Mouse (Mus musculus): ENCODE data around the gene Ddx59. TPM values are rescaled to one million over a fixed set of nuclear protein-coding genes. Genes with fewer than 3 reads are reported as not detected.

Ddx59 gene
- 8.0 TPM for polyA plus RNA-seq (2012; fragmentation: generic; extraction: Trizol)

DNA sequence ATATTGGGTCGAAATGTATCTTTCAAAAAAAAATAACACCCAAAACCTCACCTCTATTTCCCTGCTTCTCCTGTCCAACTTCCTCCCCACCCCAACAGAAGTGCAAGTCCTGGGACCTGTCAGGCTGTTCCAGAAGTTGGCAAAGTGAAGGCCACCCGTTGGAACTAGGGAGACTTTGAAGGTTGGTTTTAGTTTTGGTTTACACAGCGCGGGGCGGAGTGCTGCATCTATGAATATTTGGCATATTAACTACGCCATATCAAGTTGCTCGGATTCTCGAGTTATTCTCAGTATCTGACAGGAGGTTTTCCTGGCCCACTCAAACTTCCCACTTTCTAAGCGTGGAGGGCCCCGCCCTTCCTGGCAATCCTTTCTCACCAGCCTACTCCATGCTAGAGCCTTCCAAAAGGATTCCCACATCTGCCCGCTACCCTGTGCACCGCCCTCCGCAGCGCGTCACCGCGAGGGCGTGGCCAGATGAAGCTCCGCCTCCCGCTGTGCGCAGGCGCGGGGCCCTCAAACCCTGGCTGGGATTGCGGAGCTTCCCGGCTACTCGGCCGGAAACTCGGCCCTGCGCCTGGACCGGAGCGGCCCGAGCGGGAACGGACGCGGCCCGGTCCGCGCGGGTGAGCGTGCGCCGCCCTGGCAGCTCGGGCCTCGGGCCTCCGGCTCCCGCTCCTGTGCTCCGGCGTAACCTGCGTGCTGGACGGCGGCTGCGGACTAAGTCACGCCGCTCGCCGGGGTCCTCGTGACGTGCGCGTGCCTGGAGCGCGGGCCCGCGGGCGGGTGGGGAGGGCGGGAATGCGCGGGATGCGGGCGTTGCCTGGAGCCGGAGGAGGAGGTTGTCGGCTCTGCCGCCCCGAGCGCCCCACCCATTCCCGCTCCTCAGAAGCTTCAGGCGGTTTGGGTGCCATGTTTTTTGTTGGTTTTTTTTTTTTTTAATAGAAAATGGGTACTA is at the start of gene Ddx59:
TSS of gene Ddx59 (plus strand) at position 474 of the 958 bp plus-strand sequence.
- TF ChIP-seq TCF12 (IDR thresholded peaks at IDR 0.05; ENCODE audit: insufficient read depth, poor library complexity, severe bottlenecking) (no peak), CEBPB (IDR thresholded peaks at IDR 0.05; ENCODE audit: insufficient read depth, poor library complexity, severe bottlenecking) (no peak), TCF3 (IDR thresholded peaks at IDR 0.05; ENCODE audit: insufficient read length, low read depth) (no peak), E2F4 (IDR thresholded peaks at IDR 0.05; ENCODE audit: insufficient read depth) (no peak), MYOG (IDR thresholded peaks at IDR 0.05; ENCODE audit: control insufficient read depth in 1 of 3, insufficient read depth in 1 of 3, insufficient read length in 2 of 3, low read depth in 2 of 3) (peak in 2 of 3 experiments; percentile 12 to 34), REST (IDR thresholded peaks at IDR 0.05; ENCODE audit: insufficient read depth, insufficient read length) (no peak), POLR2A (IDR thresholded peaks at IDR 0.05; ENCODE audit: insufficient read length, low read depth) (peak; percentile 84), MAX (IDR thresholded peaks at IDR 0.05; ENCODE audit: low read depth) (no peak), SRF (IDR thresholded peaks at IDR 0.05; ENCODE audit: control insufficient read depth, insufficient read length, low read depth) (peak; percentile 49), MYOD1 (IDR thresholded peaks at IDR 0.05; ENCODE audit: control insufficient read depth in 1 of 3, insufficient read length in 2 of 3, low read depth in 2 of 3) (peak in 2 of 3 experiments; percentile 21 to 25), POLR2AphosphoS2 (IDR thresholded peaks at IDR 0.05; ENCODE audit: insufficient read length, low read depth) (peak; percentile 87), USF1 (IDR thresholded peaks at IDR 0.05; ENCODE audit: low read depth) (no peak)
- Histone ChIP-seq H3K27me3 (ENCODE audit: control insufficient read depth, insufficient read depth, insufficient read length) (no peaks in the 10 kb centered on the region), H3K4me3 (peak within 1 kb of the TSS; percentile 25), H3K4me2 (ENCODE audit: low read depth) (peak within 1 kb of the TSS; percentile 78), H3ac (ENCODE audit: control insufficient read depth, insufficient read length) (peak within 1 kb of the TSS; percentile 52), H3K36me3 (ENCODE audit: control insufficient read depth, insufficient read depth) (peaks cover 5% of the 10 kb centered on the region), H3K79me2 (ENCODE audit: control insufficient read depth, insufficient read depth) (no peaks in the 10 kb centered on the region)

DNA sequence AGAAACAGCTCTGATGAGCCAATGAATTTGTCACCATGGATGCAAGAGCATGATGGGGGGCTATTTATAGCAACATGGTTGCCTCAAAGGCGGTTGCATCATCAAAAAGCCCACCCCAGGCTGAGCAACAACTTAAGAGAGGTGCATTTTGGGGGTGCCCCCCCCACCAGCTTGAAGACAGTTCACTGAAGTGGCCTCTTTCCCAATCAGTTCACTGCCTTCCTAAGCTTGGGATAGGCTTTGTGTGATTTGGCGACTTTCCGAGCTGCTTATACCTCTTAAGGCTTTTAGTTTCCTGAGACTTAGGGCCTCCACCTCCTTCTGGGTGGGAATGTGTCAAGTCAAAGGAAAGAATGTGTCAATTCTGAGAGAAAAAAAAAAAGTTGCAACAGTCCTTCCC is 49.1 kb upstream of the Ddx59 start:
- Histone ChIP-seq H3K79me2 (ENCODE audit: control insufficient read depth, insufficient read depth) (no peaks in the 10 kb centered on the region), H3K4me3 (no peak overlapping the region), H3K36me3 (ENCODE audit: control insufficient read depth, insufficient read depth) (no peaks in the 10 kb centered on the region), H3K27me3 (ENCODE audit: control insufficient read depth, insufficient read depth, insufficient read length) (no peaks in the 10 kb centered on the region), H3ac (ENCODE audit: control insufficient read depth, insufficient read length) (no peak overlapping the region), H3K4me2 (ENCODE audit: low read depth) (no peak overlapping the region)
- TF ChIP-seq TCF3 (IDR thresholded peaks at IDR 0.05; ENCODE audit: insufficient read length, low read depth) (no peak), REST (IDR thresholded peaks at IDR 0.05; ENCODE audit: insufficient read depth, insufficient read length) (no peak), CEBPB (IDR thresholded peaks at IDR 0.05; ENCODE audit: insufficient read depth, poor library complexity, severe bottlenecking) (no peak), MAX (IDR thresholded peaks at IDR 0.05; ENCODE audit: low read depth) (no peak), MYOG (IDR thresholded peaks at IDR 0.05; ENCODE audit: control insufficient read depth in 1 of 3, insufficient read depth in 1 of 3, insufficient read length in 2 of 3, low read depth in 2 of 3) (no peak), TCF12 (IDR thresholded peaks at IDR 0.05; ENCODE audit: insufficient read depth, poor library complexity, severe bottlenecking) (no peak), POLR2AphosphoS2 (IDR thresholded peaks at IDR 0.05; ENCODE audit: insufficient read length, low read depth) (no peak)

DNA sequence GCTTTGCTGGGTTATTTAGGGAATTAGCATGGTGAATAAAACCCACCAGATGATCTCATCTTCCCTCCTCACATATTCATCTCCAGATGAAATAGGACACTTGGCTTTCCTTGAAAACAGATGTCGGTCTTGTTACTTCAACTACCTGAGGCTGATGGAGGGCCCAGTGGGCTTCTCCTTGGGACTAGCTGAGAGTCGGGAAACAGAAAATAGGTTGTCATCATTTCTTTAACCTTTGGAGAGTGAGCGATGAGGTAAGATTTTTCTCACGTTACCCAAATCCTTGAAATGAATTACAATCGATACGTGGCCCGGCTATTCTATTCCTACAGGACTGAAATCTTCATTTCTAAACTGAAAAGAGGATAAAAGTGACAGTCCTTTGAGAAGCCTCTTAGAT is 35.8 kb upstream of the Ddx59 start:
- H3K27me3 ChIP-seq (ENCODE audit: control insufficient read depth, insufficient read depth, insufficient read length), result no peaks in the 10 kb centered on the region

DNA sequence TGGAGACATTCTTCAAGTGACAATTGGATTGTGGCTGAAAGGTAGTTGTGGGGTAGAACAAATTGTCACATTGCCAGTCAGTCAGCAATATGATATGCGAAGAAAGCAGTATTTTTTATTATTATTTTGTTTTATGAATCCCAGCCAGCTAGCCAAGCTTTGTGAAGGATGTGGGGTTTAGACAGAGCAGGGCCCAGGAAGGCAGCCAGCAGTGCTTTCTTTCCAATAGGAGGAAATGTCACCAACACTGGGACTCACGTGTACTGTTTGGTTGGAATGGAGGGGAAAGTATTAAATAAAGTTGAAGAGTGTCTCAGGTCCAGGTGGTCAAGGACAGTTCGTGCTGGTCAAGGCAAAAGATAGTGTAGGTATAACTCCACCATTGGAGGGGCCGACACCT is 34.9 kb upstream of the Ddx59 start:
- H3K4me2 ChIP-seq (ENCODE audit: low read depth), result no peak overlapping the region
- H3ac ChIP-seq (ENCODE audit: control insufficient read depth, insufficient read length), result no peak overlapping the region
- no peaks in the 10 kb centered on the region for H3K79me2 ChIP-seq (ENCODE audit: control insufficient read depth, insufficient read depth)
- no peaks in the 10 kb centered on the region for H3K27me3 ChIP-seq (ENCODE audit: control insufficient read depth, insufficient read depth, insufficient read length)
- TF ChIP-seq MYOD1 (IDR thresholded peaks at IDR 0.05; ENCODE audit: control insufficient read depth in 1 of 3, insufficient read length in 2 of 3, low read depth in 2 of 3) (no peak), MYOG (IDR thresholded peaks at IDR 0.05; ENCODE audit: control insufficient read depth in 1 of 3, insufficient read depth in 1 of 3, insufficient read length in 2 of 3, low read depth in 2 of 3) (no peak), CEBPB (IDR thresholded peaks at IDR 0.05; ENCODE audit: insufficient read depth, poor library complexity, severe bottlenecking) (no peak), TCF3 (IDR thresholded peaks at IDR 0.05; ENCODE audit: insufficient read length, low read depth) (no peak), REST (IDR thresholded peaks at IDR 0.05; ENCODE audit: insufficient read depth, insufficient read length) (no peak), TCF12 (IDR thresholded peaks at IDR 0.05; ENCODE audit: insufficient read depth, poor library complexity, severe bottlenecking) (no peak), POLR2AphosphoS2 (IDR thresholded peaks at IDR 0.05; ENCODE audit: insufficient read length, low read depth) (no peak), POLR2A (IDR thresholded peaks at IDR 0.05; ENCODE audit: insufficient read length, low read depth) (no peak), USF1 (IDR thresholded peaks at IDR 0.05; ENCODE audit: low read depth) (no peak)
- no peaks in the 10 kb centered on the region for H3K36me3 ChIP-seq (ENCODE audit: control insufficient read depth, insufficient read depth)
- H3K4me3 ChIP-seq, result no peak overlapping the region

More for the DNA sequence above, 35.8 kb upstream of the Ddx59 start:
- Histone ChIP-seq H3K4me2 (ENCODE audit: low read depth) (no peak overlapping the region), H3K36me3 (ENCODE audit: control insufficient read depth, insufficient read depth) (no peaks in the 10 kb centered on the region), H3K79me2 (ENCODE audit: control insufficient read depth, insufficient read depth) (no peaks in the 10 kb centered on the region), H3ac (ENCODE audit: control insufficient read depth, insufficient read length) (no peak overlapping the region), H3K4me3 (no peak overlapping the region)
- TF ChIP-seq USF1 (IDR thresholded peaks at IDR 0.05; ENCODE audit: low read depth) (no peak), CEBPB (IDR thresholded peaks at IDR 0.05; ENCODE audit: insufficient read depth, poor library complexity, severe bottlenecking) (no peak), MYOG (IDR thresholded peaks at IDR 0.05; ENCODE audit: control insufficient read depth in 1 of 3, insufficient read depth in 1 of 3, insufficient read length in 2 of 3, low read depth in 2 of 3) (no peak), SRF (IDR thresholded peaks at IDR 0.05; ENCODE audit: control insufficient read depth, insufficient read length, low read depth) (no peak), REST (IDR thresholded peaks at IDR 0.05; ENCODE audit: insufficient read depth, insufficient read length) (no peak), MYOD1 (IDR thresholded peaks at IDR 0.05; ENCODE audit: control insufficient read depth in 1 of 3, insufficient read length in 2 of 3, low read depth in 2 of 3) (no peak), TCF3 (IDR thresholded peaks at IDR 0.05; ENCODE audit: insufficient read length, low read depth) (no peak), MAX (IDR thresholded peaks at IDR 0.05; ENCODE audit: low read depth) (no peak), E2F4 (IDR thresholded peaks at IDR 0.05; ENCODE audit: insufficient read depth) (no peak), POLR2A (IDR thresholded peaks at IDR 0.05; ENCODE audit: insufficient read length, low read depth) (no peak), TCF12 (IDR thresholded peaks at IDR 0.05; ENCODE audit: insufficient read depth, poor library complexity, severe bottlenecking) (no peak), POLR2AphosphoS2 (IDR thresholded peaks at IDR 0.05; ENCODE audit: insufficient read length, low read depth) (no peak)
